8 mouse cellular contexts compared by ENCODE assay signal in genomic region chr12:75701173-75702083, GRCm38 (mm10). TPM values are rescaled to one million over a fixed set of nuclear protein-coding genes. Genes with fewer than 3 reads are reported as not detected.
DNase-seq lines count a peak whose midpoint lies in the region; ATAC-seq and TF ChIP-seq lines count a peak whose summit lies in the region.

No protein-coding gene starts in this region.

- H3K27me3 ChIP-seq in forebrain, embryonic 11.5 days (ENCODE audit: control insufficient read depth, insufficient read depth, low read length): no peaks in the 10 kb centered on the region
- H3K27me3 ChIP-seq in hindbrain, embryonic 11.5 days (ENCODE audit: control insufficient read depth, insufficient read depth, low read length): no peaks in the 10 kb centered on the region
- H3K27me3 ChIP-seq in limb, embryonic 14.5 days (ENCODE audit: control insufficient read depth, insufficient read depth, low read length): no peaks in the 10 kb centered on the region
- H3K27me3 ChIP-seq in neural tube, embryonic 13.5 days: no peaks in the 10 kb centered on the region

- 0 out of 2 replicates have a peak, but pooled peaks cover 2% of the 10 kb centered on the region for H3K4me1 ChIP-seq in forebrain, embryonic 11.5 days (replicated peaks; ENCODE audit: control insufficient read depth, insufficient read depth, low read length)
- H3K4me1 ChIP-seq in hindbrain, embryonic 11.5 days (replicated peaks; ENCODE audit: control insufficient read depth, insufficient read depth, low read length): no peaks in the 10 kb centered on the region
- 0 out of 2 replicates have a peak, but pooled peaks cover 6% of the 10 kb centered on the region for H3K4me1 ChIP-seq in limb, embryonic 14.5 days (ENCODE audit: control insufficient read depth, insufficient read depth, low read length)
- H3K4me1 ChIP-seq in neural tube, embryonic 13.5 days (replicated peaks): peaks cover 13% of the 10 kb centered on the region

- no peak overlapping the region for H3K27ac ChIP-seq in forebrain, embryonic 11.5 days (ENCODE audit: low read depth, low read length)
- H3K27ac ChIP-seq in hindbrain, embryonic 11.5 days (ENCODE audit: low read depth, low read length): no peak overlapping the region
- 0 out of 2 replicates have a peak overlapping the region, but pooled peaks have one; percentile 38 for H3K27ac ChIP-seq in limb, embryonic 14.5 days (replicated peaks; ENCODE audit: low read depth, low read length)
- H3K27ac ChIP-seq in neural tube, embryonic 13.5 days (replicated peaks): no peak overlapping the region

- peak overlapping the region; percentile 6 for H3K4me2 ChIP-seq in forebrain, embryonic 11.5 days (ENCODE audit: low read depth, low read length, severe bottlenecking)
- peak overlapping the region; percentile 19 for H3K4me2 ChIP-seq in hindbrain, embryonic 11.5 days (replicated peaks; ENCODE audit: low read depth, low read length)
- H3K4me2 ChIP-seq in limb, embryonic 14.5 days (replicated peaks; ENCODE audit: low read depth, low read length, severe bottlenecking): peak overlapping the region; percentile 36
- H3K4me2 ChIP-seq in neural tube, embryonic 13.5 days: peak overlapping the region; percentile 46

- peak; percentile 24; the same call in 1 of the 2 replicates for ATAC-seq in forebrain, embryonic 11.5 days (replicated peaks; ENCODE audit: low FRiP score)
- ATAC-seq in hindbrain, embryonic 11.5 days (ENCODE audit: low FRiP score): no peak
- peak; percentile 75 for ATAC-seq in limb, embryonic 14.5 days (ENCODE audit: low FRiP score, low read depth)
- peak; percentile 43; the same call in 1 of the 2 replicates for ATAC-seq in neural tube, embryonic 13.5 days (ENCODE audit: low read depth)
- ATAC-seq in megakaryocyte-erythroid progenitor cell, adult 5-6 weeks (replicated peaks; ENCODE audit: low FRiP score, low TSS enrichment, poor library complexity, severe bottlenecking): no peak

- no peaks in the 10 kb centered on the region for H3K9me3 ChIP-seq in forebrain, embryonic 11.5 days (ENCODE audit: control insufficient read depth, low read length)
- no peaks in the 10 kb centered on the region for H3K9me3 ChIP-seq in hindbrain, embryonic 11.5 days (ENCODE audit: control insufficient read depth, low read length)
- H3K9me3 ChIP-seq in limb, embryonic 14.5 days (ENCODE audit: control insufficient read depth, low read length): no peaks in the 10 kb centered on the region; the same call in 1 of the 2 replicates
- H3K9me3 ChIP-seq in neural tube, embryonic 13.5 days: 0 out of 2 replicates have a peak, but pooled peaks cover 4% of the 10 kb centered on the region

- H3K36me3 ChIP-seq in forebrain, embryonic 11.5 days (ENCODE audit: control insufficient read depth, insufficient read depth, low read length): no peaks in the 10 kb centered on the region
- H3K36me3 ChIP-seq in hindbrain, embryonic 11.5 days (ENCODE audit: control insufficient read depth, insufficient read depth, low read length): no peaks in the 10 kb centered on the region
- H3K36me3 ChIP-seq in limb, embryonic 14.5 days (ENCODE audit: control insufficient read depth, insufficient read depth, low read length): no peaks in the 10 kb centered on the region
- no peaks in the 10 kb centered on the region for H3K36me3 ChIP-seq in neural tube, embryonic 13.5 days

- peak; percentile 42 for DNase-seq in urinary bladder, postnatal 14 days (ENCODE audit: low spot score)
- no peak for DNase-seq in urinary bladder, adult 18-20 months (ENCODE audit: low spot score in 2 of 2)
- no peak for DNase-seq in forebrain, embryonic 11.5 days (ENCODE audit: low spot score)
- peak; percentile 48 for DNase-seq in hindbrain, embryonic 11.5 days (ENCODE audit: low spot score)
- peak; percentile 24 for DNase-seq in limb, embryonic 14.5 days (ENCODE audit: low spot score)
- DNase-seq in spleen, postnatal 4 days (ENCODE audit: low spot score in 2 of 2): no peak

- 0 out of 2 replicates have a peak overlapping the region, but pooled peaks have one; percentile 30 for H3K9ac ChIP-seq in forebrain, embryonic 11.5 days (ENCODE audit: low read length)
- H3K9ac ChIP-seq in hindbrain, embryonic 11.5 days (ENCODE audit: low read depth, low read length): no peak overlapping the region
- H3K9ac ChIP-seq in limb, embryonic 14.5 days (ENCODE audit: low read depth, low read length, severe bottlenecking): peak overlapping the region; percentile 18
- peak overlapping the region; percentile 52 for H3K9ac ChIP-seq in neural tube, embryonic 13.5 days

- no peak for TF ChIP-seq POLR2A in limb, embryonic 14.5 days (IDR thresholded peaks at IDR 0.05; ENCODE audit: borderline replicate concordance, extremely low read depth, insufficient read depth, insufficient read length)

- H3K4me3 ChIP-seq in forebrain, embryonic 11.5 days (ENCODE audit: low read depth, low read length): no peak overlapping the region
- no peak overlapping the region for H3K4me3 ChIP-seq in hindbrain, embryonic 11.5 days (ENCODE audit: low read depth, low read length)
- H3K4me3 ChIP-seq in limb, embryonic 14.5 days (replicated peaks; ENCODE audit: low read length): no peak overlapping the region
- H3K4me3 ChIP-seq in neural tube, embryonic 13.5 days: peak overlapping the region; percentile 23

- WGBS in forebrain, embryonic 11.5 days: 41% methylated on average over 21 of the region's 21 CpGs
- 49% methylated on average over 21 of the region's 21 CpGs for WGBS in hindbrain, embryonic 11.5 days
- WGBS in limb, embryonic 14.5 days: 32% methylated on average over 21 of the region's 21 CpGs
- 33% methylated on average over 21 of the region's 21 CpGs for WGBS in neural tube, embryonic 13.5 days

RNA-seq across cellular contexts. Expression of gene Wdr89, which starts 32.1 kb away (rescaled TPM):
- polyA plus RNA-seq in forebrain, embryonic 11.5 days (2014; fragmentation: Nextera tagmentation; extraction: Ambion mirVana): 10.6 and 11.9 TPM in 2 replicates
- 9.3 and 10.5 TPM in 2 replicates for polyA plus RNA-seq in hindbrain, embryonic 11.5 days (2014; fragmentation: Nextera tagmentation; extraction: Ambion mirVana)
- polyA plus RNA-seq in limb, embryonic 14.5 days (2012; rRNA removed): 7.3 and 8.9 TPM in 2 replicates
- polyA plus RNA-seq in limb, embryonic 14.5 days (2014; fragmentation: Nextera tagmentation; extraction: Ambion mirVana): 10.2 and 11.3 TPM in 2 replicates
- 5.4 and 7.0 TPM in 2 replicates for polyA plus RNA-seq in neural tube, embryonic 13.5 days (2015; fragmentation: Nextera tagmentation; extraction: Ambion mirVana)
- total RNA-seq in megakaryocyte-erythroid progenitor cell, adult 5-6 weeks (2014; fragmentation: Nextera tagmentation): 12.5 and 12.8 TPM in 2 replicates
- 15.8 and 21.7 TPM in 2 replicates for total RNA-seq in megakaryocyte-erythroid progenitor cell, adult 5-6 weeks (2017)

RNA-seq across cellular contexts. Expression of gene Sgpp1, which starts 34.1 kb away (rescaled TPM):
- polyA plus RNA-seq in forebrain, embryonic 11.5 days (2014; fragmentation: Nextera tagmentation; extraction: Ambion mirVana): 9.2 and 10.2 TPM in 2 replicates
- 8.1 and 10.1 TPM in 2 replicates for polyA plus RNA-seq in hindbrain, embryonic 11.5 days (2014; fragmentation: Nextera tagmentation; extraction: Ambion mirVana)
- polyA plus RNA-seq in limb, embryonic 14.5 days (2012; rRNA removed): 18.4 and 22.4 TPM in 2 replicates
- polyA plus RNA-seq in limb, embryonic 14.5 days (2014; fragmentation: Nextera tagmentation; extraction: Ambion mirVana): 29.4 and 36.8 TPM in 2 replicates
- 8.0 and 8.6 TPM in 2 replicates for polyA plus RNA-seq in neural tube, embryonic 13.5 days (2015; fragmentation: Nextera tagmentation; extraction: Ambion mirVana)
- 46.1 and 58.9 TPM in 2 replicates for total RNA-seq in megakaryocyte-erythroid progenitor cell, adult 5-6 weeks (2014; fragmentation: Nextera tagmentation)
- 78.3 and 96.8 TPM in 2 replicates for total RNA-seq in megakaryocyte-erythroid progenitor cell, adult 5-6 weeks (2017)

Comparison
In these comparisons a context has a peak if more than half of its experiments do, and no peak if none do; other contexts are left out.
1. DNase-seq: peak in urinary bladder, postnatal 14 days (single experiment), hindbrain, embryonic 11.5 days (single experiment) and limb, embryonic 14.5 days (single experiment); none in urinary bladder, adult 18-20 months (0 of 2), forebrain, embryonic 11.5 days (single experiment) and spleen, postnatal 4 days (0 of 2).
2. ATAC-seq: peak in forebrain, embryonic 11.5 days (single experiment), limb, embryonic 14.5 days (single experiment) and neural tube, embryonic 13.5 days (single experiment); none in hindbrain, embryonic 11.5 days (single experiment) and megakaryocyte-erythroid progenitor cell, adult 5-6 weeks (single experiment).
3. Peak in every context shown above with its lines, with median percentiles within 50 percentile points of each other: H3K4me2 ChIP-seq.